Mouse (Mus musculus): ENCODE data around the gene Gm20738.
"Not testable (repeated sequence)": the region's sequence is repeated elsewhere in the genome, so short reads cannot be mapped to it uniquely, and the experiment has no call there.

Gene Gm20738

DNA sequence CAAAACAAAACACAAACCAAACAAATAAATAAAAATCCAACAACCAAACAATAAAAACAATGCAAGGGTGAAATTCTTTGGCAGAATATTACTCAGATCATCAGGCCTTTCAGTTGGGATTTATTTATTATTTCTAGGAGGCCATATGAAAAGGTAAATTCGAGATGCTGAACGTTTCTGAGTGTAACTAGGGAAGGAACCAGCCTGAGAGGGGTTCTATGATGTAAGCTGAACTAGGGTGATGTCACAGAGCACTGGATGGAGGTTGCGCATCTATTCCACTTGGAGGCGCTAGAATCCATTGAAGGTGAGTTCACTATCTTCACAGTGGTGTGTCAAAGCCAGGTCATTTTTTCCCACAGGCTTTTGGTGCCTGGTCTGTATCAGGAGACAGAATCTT, at the start of gene Gm20738:
Gene Gm20738 (plus strand): TSS at position 301 of the 400 bp plus-strand sequence.
- in situ Hi-C loops (cut with MboI; ENCODE audit: low sequenced_read_pairs): not testable (repeated sequence)
